Mouse (Mus musculus) left cerebral cortex, postnatal 10 days (tissue): ENCODE results near the gene Nlrp4c. TPM values are rescaled to one million over a fixed set of nuclear protein-coding genes. Genes with fewer than 3 reads are reported as not detected.

Experiments
- total RNA-seq, 2 experiments: library from RNA; stranded (reverse); gene quantifications; 2 replicates each; pipeline ENCODE4 v1.2.3; 2021

Gene Nlrp4c
- total RNA-seq, 2 experiments from 2014 or later = not detected

Other genes starting within 250 kb of the Nlrp4c start
- not detected for gene Vmn1r63, start 239.7 kb upstream of the Nlrp4c start, total RNA-seq
- gene Vmn1r64, start 160.6 kb upstream of the Nlrp4c start, total RNA-seq = not detected
- not detected for gene Vmn1r65, start 34.2 kb upstream of the Nlrp4c start, total RNA-seq
- gene Zfp787, start 110.8 kb downstream of the Nlrp4c start, total RNA-seq = 10 to 100 TPM; 26.1 to 27.2 TPM
- 10 to 100 TPM; 54.8 to 64.3 TPM for gene Zfp444, start 127.1 kb downstream of the Nlrp4c start, total RNA-seq
- not detected for gene Galp, start 151.9 kb downstream of the Nlrp4c start, total RNA-seq
- not detected for gene Zscan5b, start 177.1 kb downstream of the Nlrp4c start, total RNA-seq
- not detected for gene Epp13, start 207.5 kb downstream of the Nlrp4c start, total RNA-seq
- gene Zfp667, start 241.4 kb downstream of the Nlrp4c start, total RNA-seq = 10 to 100 TPM; 12.4 to 12.5 TPM